Mouse (Mus musculus) limb, embryonic 10.5 days (tissue): ENCODE data around the gene Kalrn. TPM values are rescaled to one million over a fixed set of nuclear protein-coding genes. Genes with fewer than 3 reads are reported as not detected.

Experiments
- DNase-seq: peaks from one replicate; pipeline ENCODE4 v3.0.0-alpha.2; 2017; ENCODE audit warnings: low spot score
- H3K27ac ChIP-seq: fragments of 300-500 bp; sonication (generic); 2 replicates; pipeline ENCODE4 v1.5.1; 2016; ENCODE audit warnings: mild to moderate bottlenecking
- H3K27me3 ChIP-seq: fragments of 300-500 bp; sonication (generic); 2 replicates; pipeline ENCODE4 v1.6.1; 2016; ENCODE audit warnings: low read depth, mild to moderate bottlenecking; ENCODE audit not compliant: poor library complexity, severe bottlenecking
- H3K36me3 ChIP-seq: fragments of 300-500 bp; sonication (generic); 2 replicates; pipeline ENCODE4 v1.6.1; 2016; ENCODE audit warnings: mild to moderate bottlenecking, moderate library complexity
- H3K4me1 ChIP-seq: fragments of 300-500 bp; sonication (generic); 2 replicates; pipeline ENCODE4 v1.6.1; 2016
- H3K4me3 ChIP-seq: fragments of 300-500 bp; sonication (generic); 2 replicates; pipeline ENCODE4 v1.5.1; 2016; ENCODE audit warnings: mild to moderate bottlenecking, moderate library complexity
- H3K9me3 ChIP-seq: fragments of 300-500 bp; sonication (generic); replicated peaks from 2 replicates; pipeline ENCODE4 v1.6.1; 2016; ENCODE audit warnings: mild to moderate bottlenecking
- WGBS: fragments of 180-500 bp; shearing (Covaris S2); methylation state at CpG from one replicate; pipeline ENCODE4 v1.1.7; 2016; 5-methylcytosine and 5-hydroxymethylcytosine counted together
- polyA plus RNA-seq: library from polyadenylated mRNA; unstranded; fragments of >200 nt; fragmentation: Nextera tagmentation; extraction: Ambion mirVana; gene quantifications from 2 replicates; pipeline ENCODE4 v1.2.1, GENCODE M21; 2016

The Kalrn gene
- polyA plus RNA-seq, 1 experiment from 2014 or later: 8.3 TPM

GRCm38 (mm10) chr16:34573856-34574491 lies 642 bp upstream of the Kalrn start:
- H3K4me1 ChIP-seq: peaks cover 29% of the 10 kb centered on the region
- peak overlapping the region; percentile 99 for H3K27ac ChIP-seq
- DNase-seq: no peak
- H3K36me3 ChIP-seq: no peaks in the 10 kb centered on the region
- WGBS: under 1% methylated on average over 42 of the region's 42 CpGs
- peaks cover 7% of the 10 kb centered on the region for H3K27me3 ChIP-seq
- H3K9me3 ChIP-seq: no peaks in the 10 kb centered on the region
- peak overlapping the region; percentile 93 for H3K4me3 ChIP-seq

GRCm38 (mm10) chr16:34572406-34573150 lies 754 bp downstream of the Kalrn start:
- peak overlapping the region; percentile 93 for H3K4me3 ChIP-seq
- DNase-seq: peak; percentile 79
- H3K4me1 ChIP-seq: peaks cover 29% of the 10 kb centered on the region
- no peaks in the 10 kb centered on the region for H3K9me3 ChIP-seq
- peak overlapping the region; percentile 99 for H3K27ac ChIP-seq
- H3K36me3 ChIP-seq: peaks cover under 1% of the 10 kb centered on the region; the same call in 1 of the 2 replicates
- peaks cover 9% of the 10 kb centered on the region for H3K27me3 ChIP-seq
- under 1% methylated on average over 59 of the region's 61 CpGs for WGBS

GRCm38 (mm10) chr16:34571931-34572405 lies 1.4 kb downstream of the Kalrn start:
- peak; percentile 74 for DNase-seq
- peak overlapping the region; percentile 99 for H3K27ac ChIP-seq
- 0% methylated on average over 10 of the region's 10 CpGs for WGBS

GRCm38 (mm10) chr16:34569897-34570296 lies 3.4 kb downstream of the Kalrn start:
- Histone ChIP-seq H3K27me3 (peaks cover 8% of the 10 kb centered on the region; the same call in 1 of the 2 replicates), H3K4me1 (peaks cover 33% of the 10 kb centered on the region), H3K36me3 (peaks cover 9% of the 10 kb centered on the region; the same call in 1 of the 2 replicates), H3K27ac (no peak overlapping the region), H3K4me3 (no peak overlapping the region), H3K9me3 (no peaks in the 10 kb centered on the region)
- no peak for DNase-seq
- WGBS: 38% methylated on average over 2 of the region's 2 CpGs

More at GRCm38 (mm10) chr16:34571931-34572405, 1.4 kb downstream of the Kalrn start:
- Histone ChIP-seq H3K9me3 (no peaks in the 10 kb centered on the region), H3K4me1 (peaks cover 29% of the 10 kb centered on the region), H3K4me3 (peak overlapping the region; percentile 93), H3K27me3 (peaks cover 9% of the 10 kb centered on the region), H3K36me3 (peaks cover 7% of the 10 kb centered on the region; the same call in 1 of the 2 replicates)

GRCm38 (mm10) chr16:34568831-34569230 lies 4.5 kb downstream of the Kalrn start:
- 79% methylated on average over 6 of the region's 6 CpGs for WGBS
- Histone ChIP-seq H3K27me3 (peaks cover 5% of the 10 kb centered on the region; the same call in 1 of the 2 replicates), H3K4me3 (no peak overlapping the region), H3K27ac (no peak overlapping the region), H3K4me1 (peaks cover 25% of the 10 kb centered on the region), H3K9me3 (no peaks in the 10 kb centered on the region), H3K36me3 (peaks cover 9% of the 10 kb centered on the region; the same call in 1 of the 2 replicates)
- DNase-seq: no peak

GRCm38 (mm10) chr16:34563593-34564280 lies 9.6 kb downstream of the Kalrn start:
- H3K36me3 ChIP-seq: peaks cover 9% of the 10 kb centered on the region; the same call in 1 of the 2 replicates
- H3K27ac ChIP-seq: no peak overlapping the region
- WGBS: 77% methylated on average over 11 of the region's 11 CpGs
- peaks cover 11% of the 10 kb centered on the region for H3K4me1 ChIP-seq
- DNase-seq: no peak
- H3K27me3 ChIP-seq: no peaks in the 10 kb centered on the region
- H3K9me3 ChIP-seq: no peaks in the 10 kb centered on the region
- no peak overlapping the region for H3K4me3 ChIP-seq

GRCm38 (mm10) chr16:34561734-34562135 lies 11.6 kb downstream of the Kalrn start:
- no peaks in the 10 kb centered on the region for H3K9me3 ChIP-seq
- H3K27me3 ChIP-seq: no peaks in the 10 kb centered on the region
- H3K36me3 ChIP-seq: no peaks in the 10 kb centered on the region
- 58% methylated on average over 5 of the region's 5 CpGs for WGBS
- H3K27ac ChIP-seq: no peak overlapping the region
- H3K4me1 ChIP-seq: peaks cover 26% of the 10 kb centered on the region
- no peak overlapping the region for H3K4me3 ChIP-seq
- DNase-seq: no peak

- no peak overlapping the region for H3K4me3 ChIP-seq
- 85% methylated on average over 5 of the region's 5 CpGs for WGBS
- H3K27me3 ChIP-seq: no peaks in the 10 kb centered on the region
- DNase-seq: no peak
- H3K27ac ChIP-seq: no peak overlapping the region
- no peaks in the 10 kb centered on the region for H3K36me3 ChIP-seq
- H3K4me1 ChIP-seq: peaks cover 23% of the 10 kb centered on the region
- no peaks in the 10 kb centered on the region for H3K9me3 ChIP-seq
Measured at GRCm38 (mm10) chr16:34560814-34561213, 12.5 kb downstream of the Kalrn start.

- Histone ChIP-seq H3K9me3 (no peaks in the 10 kb centered on the region), H3K36me3 (no peaks in the 10 kb centered on the region), H3K27ac (no peak overlapping the region), H3K4me3 (no peak overlapping the region), H3K4me1 (peaks cover 23% of the 10 kb centered on the region), H3K27me3 (no peaks in the 10 kb centered on the region)
- no peak for DNase-seq
- 89% methylated on average over 2 of the region's 2 CpGs for WGBS
Measured at GRCm38 (mm10) chr16:34560411-34560810, 12.9 kb downstream of the Kalrn start.

GRCm38 (mm10) chr16:34557891-34558290 lies 15.4 kb downstream of the Kalrn start:
- H3K27me3 ChIP-seq: no peaks in the 10 kb centered on the region
- no peak overlapping the region for H3K27ac ChIP-seq
- no peak overlapping the region for H3K4me3 ChIP-seq
- 30% methylated on average over 6 of the region's 6 CpGs for WGBS
- H3K36me3 ChIP-seq: no peaks in the 10 kb centered on the region
- H3K9me3 ChIP-seq: no peaks in the 10 kb centered on the region
- DNase-seq: no peak
- H3K4me1 ChIP-seq: peaks cover 23% of the 10 kb centered on the region

GRCm38 (mm10) chr16:34552731-34553130 lies 20.6 kb downstream of the Kalrn start:
- Histone ChIP-seq H3K27ac (no peak overlapping the region), H3K4me1 (peaks cover 8% of the 10 kb centered on the region), H3K36me3 (no peaks in the 10 kb centered on the region), H3K4me3 (no peak overlapping the region), H3K9me3 (no peaks in the 10 kb centered on the region), H3K27me3 (no peaks in the 10 kb centered on the region)
- 88% methylated on average over 1 of the region's 1 CpGs for WGBS
- DNase-seq: no peak

GRCm38 (mm10) chr16:34549470-34549999 lies 23.8 kb downstream of the Kalrn start:
- Histone ChIP-seq H3K4me1 (peaks cover 13% of the 10 kb centered on the region), H3K27me3 (no peaks in the 10 kb centered on the region), H3K4me3 (no peak overlapping the region), H3K9me3 (no peaks in the 10 kb centered on the region), H3K27ac (no peak overlapping the region), H3K36me3 (no peaks in the 10 kb centered on the region)
- DNase-seq: no peak
- WGBS: 92% methylated on average over 5 of the region's 5 CpGs
